Mouse (Mus musculus) embryonic fibroblast, embryonic 13.5 days (primary cell): ENCODE data around the gene Zbtb11.

ENCODE experiments used
- CTCF ChIP-seq: IDR thresholded peaks from 2 replicates; pipeline ENCODE4 v1.5.1; 2011; ENCODE audit warnings: mild to moderate bottlenecking, control low read depth, low read length, moderate library complexity, borderline replicate concordance; ENCODE audit not compliant: insufficient read depth
- POLR2A ChIP-seq: IDR thresholded peaks from 2 replicates; pipeline ENCODE4 v1.6.1; 2011; ENCODE audit warnings: low read depth, mild to moderate bottlenecking, control low read depth, low read length, moderate library complexity

- TF ChIP-seq CTCF (no peak), POLR2A (no peak)
Observed at GRCm38 (mm10) chr16:55986001-55986400, 12.3 kb downstream of the Zbtb11 start.
